Mouse (Mus musculus) T-helper 2 cell (primary cell): Measurements from ENCODE around the gene Vdr.
"Not testable (repeated sequence)": the region's sequence is repeated elsewhere in the genome, so short reads cannot be mapped to it uniquely, and the experiment has no call there.

ENCODE experiments used
- in situ Hi-C: fragments of 300-600 bp; cut with MboI, MseI; formaldehyde crosslinking; loops from one replicate; pipeline ENCODE4 v1.15.1; 2025; ENCODE audit warnings: high pct_unique_total_duplicates

The Vdr gene

DNA sequence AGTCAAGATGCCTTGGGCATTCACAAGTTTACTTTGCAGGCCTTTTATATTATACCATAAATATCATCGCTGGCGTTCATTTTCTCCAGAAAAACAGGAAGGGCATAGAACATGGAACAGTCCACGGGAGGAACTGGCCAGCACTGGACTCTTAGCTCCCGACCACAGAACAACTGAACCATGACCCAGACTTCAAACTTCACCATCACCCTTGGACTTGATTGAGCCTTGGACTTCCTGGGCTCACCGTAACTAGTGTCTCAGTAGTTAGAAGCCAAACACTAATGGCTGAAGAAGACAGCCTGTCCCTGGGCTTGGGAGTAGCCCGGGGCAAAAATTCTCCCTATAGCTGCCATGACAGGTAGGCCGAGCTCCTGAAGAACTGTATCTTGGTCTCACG is 29.0 kb downstream of the Vdr start:
- in situ Hi-C loops: loop anchor here (10.0 kb wide), 1 partner anchor 593 kb away; no protein-coding TSS in a partner anchor

DNA sequence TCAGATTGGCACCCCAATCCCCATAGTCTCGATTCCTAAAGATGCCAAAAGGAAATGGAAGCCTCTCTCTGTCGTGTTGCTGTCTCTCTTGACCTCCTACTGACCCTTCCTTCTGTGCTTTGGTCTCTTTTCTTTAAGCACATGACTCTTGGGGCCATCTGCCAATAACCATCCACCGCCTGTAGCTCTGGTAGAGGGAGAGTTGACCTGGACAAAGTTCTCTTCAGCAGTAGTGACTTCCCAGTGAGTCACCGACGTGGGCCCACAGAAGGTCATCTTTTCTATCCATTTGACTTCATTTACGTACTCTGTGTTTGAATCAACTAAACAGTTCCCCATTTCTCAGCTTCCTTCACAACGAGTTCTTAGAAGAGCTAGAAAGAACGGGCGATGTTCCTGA is 30.0 kb downstream of the Vdr start:
- in situ Hi-C loops: loop anchor here (10.0 kb wide), 1 partner anchor 594 kb away; no protein-coding TSS in a partner anchor

GRCm38 (mm10) chr15:97878696-97879328 is 31.6 kb downstream of the Vdr start:
- in situ Hi-C loops: no loop called here

DNA sequence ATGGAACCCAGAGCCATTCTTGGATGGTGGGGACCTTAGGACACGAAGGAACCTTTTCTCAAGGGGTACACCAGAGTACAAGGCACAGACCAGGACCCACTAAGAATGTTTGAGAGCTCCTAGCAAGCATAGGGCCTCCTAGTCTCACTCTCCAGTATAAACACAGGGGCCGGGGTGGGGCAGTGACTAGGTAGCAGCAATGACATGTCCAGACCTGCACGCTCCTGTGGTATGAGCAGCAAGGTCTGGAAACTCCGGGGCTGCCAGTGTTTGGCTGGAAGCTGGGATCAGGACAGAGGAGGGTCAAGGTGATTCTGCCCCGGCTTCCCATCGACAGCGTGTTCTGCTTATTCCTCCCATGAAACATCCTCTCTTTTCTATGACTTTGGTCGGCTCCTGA is 34.6 kb downstream of the Vdr start:
- in situ Hi-C loops: no loop called here

GRCm38 (mm10) chr15:97873717-97874116 is 36.7 kb downstream of the Vdr start:
- in situ Hi-C loops: no loop called here

- in situ Hi-C loops: no loop called here
Observed at GRCm38 (mm10) chr15:97872161-97872560, 38.3 kb downstream of the Vdr start.

GRCm38 (mm10) chr15:97871055-97872030 is 39.1 kb downstream of the Vdr start:
- in situ Hi-C loops: no loop called here

GRCm38 (mm10) chr15:97870116-97870515 is 40.3 kb downstream of the Vdr start:
- in situ Hi-C loops: not testable (repeated sequence)

DNA sequence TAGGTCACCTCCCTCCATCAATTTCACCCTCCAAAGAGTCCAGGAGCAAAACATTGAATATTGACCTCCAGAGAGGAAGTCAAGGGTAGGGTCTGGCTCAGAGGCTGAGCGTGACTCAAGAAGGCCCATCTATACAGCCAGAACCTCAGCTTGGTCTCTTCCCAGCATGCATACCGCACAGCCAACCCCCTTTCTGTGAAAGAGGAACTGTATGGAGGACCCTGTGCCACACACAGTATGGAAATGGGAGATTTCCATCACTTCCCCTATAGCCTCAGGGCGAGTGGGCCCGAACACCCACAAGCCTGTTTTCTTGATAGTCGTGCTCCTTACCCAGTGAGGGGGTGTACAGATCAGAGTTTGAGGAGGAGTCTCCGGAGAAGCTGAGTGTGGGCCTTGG is 41.4 kb downstream of the Vdr start:
- in situ Hi-C loops: loop anchor here (5.0 kb wide), 1 partner anchor 78 kb away; no protein-coding TSS in a partner anchor

GRCm38 (mm10) chr15:97865988-97866387 is 44.4 kb downstream of the Vdr start:
- in situ Hi-C loops: loop anchor here (5.0 kb wide), 1 partner anchor 81 kb away; no protein-coding TSS in a partner anchor

DNA sequence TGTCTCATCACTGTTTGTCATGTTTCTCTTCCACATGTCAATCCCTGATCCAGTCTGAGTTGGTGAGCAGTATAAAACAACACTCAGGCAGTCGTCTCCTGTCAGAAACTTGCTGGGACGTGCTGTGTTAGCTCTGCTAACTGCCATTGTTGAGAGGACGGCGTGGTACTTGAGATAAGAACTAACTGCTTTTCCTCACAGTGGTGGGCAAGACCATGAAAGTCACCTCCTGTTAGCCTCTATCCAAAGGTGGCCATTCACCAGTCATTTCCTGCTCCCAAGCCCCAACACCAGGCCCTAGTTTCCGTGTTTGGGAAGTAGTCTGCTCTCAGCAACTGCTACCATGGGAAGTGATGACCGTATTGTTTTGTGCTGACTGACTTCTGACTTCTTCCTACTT is 45.3 kb downstream of the Vdr start:
- in situ Hi-C loops: loop anchor here (5.0 kb wide), 1 partner anchor 82 kb away; no protein-coding TSS in a partner anchor

GRCm38 (mm10) chr15:97864361-97865045 is 45.9 kb downstream of the Vdr start:
- in situ Hi-C loops: loop anchor here (5.0 kb wide), 1 partner anchor 83 kb away; no protein-coding TSS in a partner anchor

- in situ Hi-C loops: no loop called here
Observed at GRCm38 (mm10) chr15:97863494-97863881, 46.9 kb downstream of the Vdr start.

DNA sequence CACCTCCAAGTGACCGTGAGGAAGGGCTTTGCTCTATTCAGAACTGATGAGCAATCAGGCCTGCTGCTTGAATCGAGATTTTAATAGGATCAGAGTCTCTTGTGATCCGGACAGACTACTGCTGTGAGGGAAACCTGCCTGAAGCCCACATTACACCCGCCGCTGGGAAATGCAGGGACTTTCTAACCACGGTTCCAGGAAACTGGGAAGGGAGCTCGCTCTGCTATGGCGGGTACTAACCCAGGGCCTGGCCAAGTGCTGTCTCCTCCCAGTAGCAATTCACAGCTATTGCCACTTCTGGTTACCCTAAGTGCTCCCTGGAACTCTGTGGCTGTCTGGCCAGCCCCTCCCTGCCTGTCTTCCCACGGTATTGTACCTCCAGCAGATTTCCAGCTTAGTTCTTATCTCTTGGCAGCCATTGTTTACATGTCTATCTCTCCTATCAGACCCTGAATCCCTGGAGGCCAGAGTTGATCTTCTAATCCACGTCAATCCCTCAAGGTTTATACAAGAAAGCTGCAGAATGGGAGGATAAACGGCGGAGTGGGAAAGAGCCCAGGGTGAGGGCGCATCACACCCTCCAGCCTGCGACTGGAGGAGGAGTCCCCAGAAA is 47.4 kb downstream of the Vdr start:
- in situ Hi-C loops: no loop called here

DNA sequence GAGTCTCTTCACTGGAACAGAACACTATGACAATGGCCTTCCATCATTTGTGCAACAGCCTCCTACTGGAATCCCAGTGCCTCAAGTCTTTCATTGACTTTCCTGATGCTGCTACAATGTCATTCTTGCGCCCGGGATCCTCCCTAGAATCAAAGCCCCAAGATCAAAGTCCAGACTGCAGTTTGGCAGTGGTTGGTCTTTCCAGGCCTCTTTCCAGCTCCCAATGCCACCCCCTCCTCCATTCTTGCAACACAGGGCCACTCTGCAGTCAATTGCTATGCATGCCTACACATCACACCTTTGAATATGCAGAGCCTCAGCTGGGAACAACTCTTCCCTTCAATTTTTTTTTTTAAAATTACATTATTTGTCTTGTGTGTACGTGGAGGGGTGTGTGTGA is 50.1 kb downstream of the Vdr start:
- in situ Hi-C loops: no loop called here

- in situ Hi-C loops: loop anchor here (10.0 kb wide), 1 partner anchor 106 kb away; the partner anchor contains the start of gene Tmem106c
Observed at GRCm38 (mm10) chr15:97858431-97858830, 52.0 kb downstream of the Vdr start.

DNA sequence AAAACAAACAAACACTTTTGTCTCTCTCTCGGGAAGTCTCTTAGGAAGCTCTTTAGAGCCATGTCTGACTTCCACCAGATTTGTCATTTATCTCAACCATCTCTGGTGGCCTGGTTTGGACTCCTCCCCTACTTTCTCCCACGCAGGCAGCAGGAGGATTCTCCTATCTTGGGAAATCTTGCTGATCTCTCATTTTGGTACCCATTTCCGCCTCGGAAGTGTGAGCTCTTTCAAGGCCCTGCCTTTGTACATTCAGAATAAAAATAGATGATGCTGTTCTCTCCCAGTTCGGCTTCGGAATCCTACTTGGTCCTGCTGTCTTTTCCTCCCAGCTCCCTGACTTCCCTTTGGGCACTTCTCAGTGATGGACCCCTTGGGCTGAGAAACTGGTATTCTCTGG is 55.9 kb downstream of the Vdr start:
- in situ Hi-C loops: loop anchor here (5.0 to 10.0 kb wide), 2 partner anchors 110 to 137 kb away; partner anchors contain the start of gene Tmem106c

- in situ Hi-C loops: loop anchor here (5.0 to 10.0 kb wide), 2 partner anchors 111 to 137 kb away; partner anchors contain the start of gene Tmem106c
Observed at GRCm38 (mm10) chr15:97854059-97854458, 56.4 kb downstream of the Vdr start.

DNA sequence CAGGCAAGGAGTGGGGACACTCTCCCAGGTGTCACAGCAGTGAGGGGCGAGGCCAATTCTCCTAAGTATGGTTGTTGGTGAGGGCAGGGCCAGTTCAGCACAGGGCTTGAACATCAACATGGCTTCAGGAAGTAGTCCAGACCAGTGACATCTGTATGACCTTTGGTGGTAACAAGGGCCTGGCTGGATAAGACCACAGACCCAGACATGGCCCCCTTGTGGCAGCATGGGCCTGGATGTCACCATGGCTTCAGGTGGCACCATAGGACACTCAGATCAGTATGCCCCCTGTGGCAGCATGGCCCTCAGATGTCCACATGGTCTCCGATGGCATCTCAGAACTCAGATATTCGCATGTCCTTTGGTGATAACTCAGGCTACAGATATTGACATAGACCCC is 58.1 kb downstream of the Vdr start:
- in situ Hi-C loops: loop anchor here (5.0 to 10.0 kb wide), 2 partner anchors 113 to 135 kb away; partner anchors contain the start of gene Tmem106c

GRCm38 (mm10) chr15:97851011-97851410 is 59.4 kb downstream of the Vdr start:
- in situ Hi-C loops: loop anchor here (5.0 to 10.0 kb wide), 2 partner anchors 114 to 134 kb away; partner anchors contain the start of gene Tmem106c

- in situ Hi-C loops: loop anchor here (5.0 to 10.0 kb wide), 2 partner anchors 114 to 133 kb away; partner anchors contain the start of gene Tmem106c
Observed at GRCm38 (mm10) chr15:97850441-97850840, 60.0 kb downstream of the Vdr start.
